Mouse (Mus musculus) embryonic facial prominence, embryonic 11.5 days (tissue): ENCODE measurements around the gene Gla. TPM values are rescaled to one million over a fixed set of nuclear protein-coding genes. Genes with fewer than 3 reads are reported as not detected.

Source experiments
- ATAC-seq: fragments of 200-750 bp; cut with Nextera tagmentation; replicated peaks from 2 replicates; pipeline ENCODE4 v1.8.0; 2017; ENCODE audit warnings: low read depth; ENCODE audit not compliant: insufficient number of reproducible peaks, low FRiP score, low TSS enrichment
- DNase-seq: peaks from one replicate; pipeline ENCODE4 v3.0.0-alpha.2; 2015; ENCODE audit warnings: low spot score
- H3K27ac ChIP-seq: fragments of 300-500 bp; sonication (generic); replicated peaks from 2 replicates; pipeline ENCODE4 v1.5.1; 2014; ENCODE audit warnings: mild to moderate bottlenecking, low read depth, low read length, control low read depth
- H3K27me3 ChIP-seq: fragments of 300-500 bp; sonication (generic); 2 replicates; pipeline ENCODE4 v1.6.1; 2014; ENCODE audit warnings: mild to moderate bottlenecking, low read length, moderate library complexity, mixed read lengths; ENCODE audit not compliant: control insufficient read depth, insufficient read depth
- H3K36me3 ChIP-seq: fragments of 300-500 bp; sonication (generic); replicated peaks from 2 replicates; pipeline ENCODE4 v1.6.1; 2014; ENCODE audit warnings: low read depth, mild to moderate bottlenecking, low read length, moderate library complexity, mixed read lengths; ENCODE audit not compliant: control insufficient read depth, insufficient read depth
- H3K4me1 ChIP-seq: fragments of 300-500 bp; sonication (generic); 2 replicates; pipeline ENCODE4 v1.6.1; 2014; ENCODE audit warnings: low read length, mixed read lengths; ENCODE audit not compliant: control insufficient read depth, insufficient read depth
- H3K4me2 ChIP-seq: fragments of 300-500 bp; sonication (generic); 2 replicates; pipeline ENCODE4 v1.6.1; 2014; ENCODE audit warnings: low read depth, mild to moderate bottlenecking, control low read depth, low read length, moderate library complexity
- H3K4me3 ChIP-seq: fragments of 300-500 bp; sonication (generic); 2 replicates; pipeline ENCODE4 v1.5.1; 2014; ENCODE audit warnings: low read depth, low read length, control low read depth
- H3K9ac ChIP-seq: fragments of 300-500 bp; sonication (generic); replicated peaks from 2 replicates; pipeline ENCODE4 v1.6.1; 2014; ENCODE audit warnings: mild to moderate bottlenecking, control low read depth, low read length
- H3K9me3 ChIP-seq: fragments of 300-500 bp; sonication (generic); replicated peaks from 2 replicates; pipeline ENCODE4 v1.6.1; 2016; ENCODE audit warnings: mild to moderate bottlenecking, low read length, inconsistent platforms, mixed read lengths; ENCODE audit not compliant: control insufficient read depth
- WGBS: fragments of 180-500 bp; shearing (Covaris S2); extraction: QIAGEN DNeasy Blood & Tissue Kit; methylation state at CpG from one replicate; pipeline ENCODE4 v1.1.7; 2014; 5-methylcytosine and 5-hydroxymethylcytosine counted together
- polyA plus RNA-seq: library from polyadenylated mRNA; unstranded; fragments of >200 nt; fragmentation: Nextera tagmentation; extraction: Ambion mirVana; gene quantifications from 2 replicates; pipeline ENCODE4 v1.2.1, GENCODE M21; 2014

The Gla gene
- 3.5 and 5.1 TPM in 2 replicates for polyA plus RNA-seq

GRCm38 (mm10) chrX:134600659-134601379, at the start of gene Gla, which contains the start of gene Hnrnph2:
Gene Gla (minus strand): TSS chrX:134601125.
Gene Hnrnph2 (plus strand): TSS chrX:134601179.
- Histone ChIP-seq H3K4me1 (no peaks in the 10 kb centered on the region), H3K9me3 (no peaks in the 10 kb centered on the region), H3K4me2 (peak within 1 kb of the TSS; percentile 50), H3K4me3 (peak within 1 kb of the TSS; percentile 49), H3K27me3 (no peaks in the 10 kb centered on the region), H3K9ac (peak within 1 kb of the TSS; percentile 61), H3K27ac (peak within 1 kb of the TSS; percentile 73), H3K36me3 (no peaks in the 10 kb centered on the region)
- ATAC-seq (peak; percentile 97), DNase-seq (peak; percentile 96)
- 19% methylated on average over 32 of the region's 33 CpGs for WGBS

GRCm38 (mm10) chrX:134648031-134648692, 47.2 kb upstream of the Gla start:
- Histone ChIP-seq H3K4me3 (no peak overlapping the region), H3K27me3 (no peaks in the 10 kb centered on the region), H3K9me3 (no peaks in the 10 kb centered on the region), H3K27ac (no peak overlapping the region), H3K36me3 (no peaks in the 10 kb centered on the region), H3K4me1 (no peaks in the 10 kb centered on the region), H3K9ac (no peak overlapping the region), H3K4me2 (no peak overlapping the region)
- peak; percentile 29; the same call in 1 of the 2 replicates for ATAC-seq
- WGBS = 20% methylated on average over 11 of the region's 11 CpGs
- DNase-seq = peak; percentile 92

- H3K4me3 ChIP-seq = no peak overlapping the region
- DNase-seq (no peak), ATAC-seq (no peak)
- 59% methylated on average over 8 of the region's 8 CpGs for WGBS
- H3K4me2 ChIP-seq = no peak overlapping the region
- no peaks in the 10 kb centered on the region for H3K4me1 ChIP-seq
- H3K27ac ChIP-seq = no peak overlapping the region
- H3K9me3 ChIP-seq = no peaks in the 10 kb centered on the region
- H3K27me3 ChIP-seq = no peaks in the 10 kb centered on the region
- H3K36me3 ChIP-seq = no peaks in the 10 kb centered on the region
- H3K9ac ChIP-seq = no peak overlapping the region
Observed at GRCm38 (mm10) chrX:134647421-134647820, 46.5 kb upstream of the Gla start.

- Histone ChIP-seq H3K9ac (no peak overlapping the region), H3K27ac (no peak overlapping the region), H3K4me2 (no peak overlapping the region), H3K4me3 (no peak overlapping the region), H3K36me3 (no peaks in the 10 kb centered on the region), H3K27me3 (no peaks in the 10 kb centered on the region), H3K4me1 (no peaks in the 10 kb centered on the region), H3K9me3 (no peaks in the 10 kb centered on the region)
- WGBS = 85% methylated on average over 1 of the region's 1 CpGs
- DNase-seq = no peak
- no peak for ATAC-seq
Observed at GRCm38 (mm10) chrX:134646338-134646737, 45.4 kb upstream of the Gla start.

GRCm38 (mm10) chrX:134641000-134641760, 40.3 kb upstream of the Gla start:
- ATAC-seq = no peak
- no peak overlapping the region for H3K9ac ChIP-seq
- 64% methylated on average over 10 of the region's 10 CpGs for WGBS
- no peak for DNase-seq
- H3K4me3 ChIP-seq = no peak overlapping the region
- H3K36me3 ChIP-seq = no peaks in the 10 kb centered on the region
- no peaks in the 10 kb centered on the region for H3K4me1 ChIP-seq
- H3K9me3 ChIP-seq = no peaks in the 10 kb centered on the region
- H3K27ac ChIP-seq = no peak overlapping the region
- H3K27me3 ChIP-seq = no peaks in the 10 kb centered on the region
- no peak overlapping the region for H3K4me2 ChIP-seq

- H3K9ac ChIP-seq = no peak overlapping the region
- H3K27me3 ChIP-seq = no peaks in the 10 kb centered on the region
- DNase-seq (no peak), ATAC-seq (no peak)
- H3K27ac ChIP-seq = no peak overlapping the region
- 66% methylated on average over 3 of the region's 3 CpGs for WGBS
- H3K4me3 ChIP-seq = no peak overlapping the region
- H3K9me3 ChIP-seq = no peaks in the 10 kb centered on the region
- no peak overlapping the region for H3K4me2 ChIP-seq
- no peaks in the 10 kb centered on the region for H3K4me1 ChIP-seq
- H3K36me3 ChIP-seq = no peaks in the 10 kb centered on the region
Observed at GRCm38 (mm10) chrX:134635860-134636259, 34.9 kb upstream of the Gla start.

GRCm38 (mm10) chrX:134635111-134635510, 34.2 kb upstream of the Gla start:
- H3K36me3 ChIP-seq = no peaks in the 10 kb centered on the region
- no peak overlapping the region for H3K27ac ChIP-seq
- H3K9me3 ChIP-seq = no peaks in the 10 kb centered on the region
- DNase-seq (no peak), ATAC-seq (no peak)
- no peaks in the 10 kb centered on the region for H3K4me1 ChIP-seq
- no peaks in the 10 kb centered on the region for H3K27me3 ChIP-seq
- WGBS = 54% methylated on average over 3 of the region's 3 CpGs
- H3K4me2 ChIP-seq = no peak overlapping the region
- H3K4me3 ChIP-seq = no peak overlapping the region
- H3K9ac ChIP-seq = no peak overlapping the region
